Mouse (Mus musculus) liver, embryonic 13.5 days (tissue): Measurements from ENCODE around the gene Zfyve27. TPM values are rescaled to one million over a fixed set of nuclear protein-coding genes. Genes with fewer than 3 reads are reported as not detected.

Experiments used
- polyA plus RNA-seq: library from polyadenylated mRNA; unstranded; fragments of >200 nt; fragmentation: Nextera tagmentation; extraction: Ambion mirVana; gene quantifications from 2 replicates; pipeline ENCODE4 v1.2.1, GENCODE M21; 2015

The Zfyve27 gene
- polyA plus RNA-seq, 1 experiment from 2014 or later = 8.2 TPM

Other genes with a start within 250 kb of the Zfyve27 start
- 61.6 and 67.2 TPM in 2 replicates for gene Exosc1, start 230.5 kb upstream of the Zfyve27 start, polyA plus RNA-seq
- gene Zdhhc16, start 230.5 kb upstream of the Zfyve27 start, polyA plus RNA-seq = 43.1 and 44.1 TPM in 2 replicates
- 10.4 and 13.5 TPM in 2 replicates for gene Mms19, start 182.8 kb upstream of the Zfyve27 start, polyA plus RNA-seq
- gene Ubtd1, start 182.2 kb upstream of the Zfyve27 start, polyA plus RNA-seq = 3.3 and 3.9 TPM in 2 replicates
- 0.15 and 0.16 TPM in 2 replicates for gene Ankrd2, start 128.0 kb upstream of the Zfyve27 start, polyA plus RNA-seq
- gene Hoga1, start 118.3 kb upstream of the Zfyve27 start, polyA plus RNA-seq = 21.6 and 21.9 TPM in 2 replicates
- gene 4933411K16Rik, start 111.7 kb upstream of the Zfyve27 start, polyA plus RNA-seq = 0.15 TPM in 1 of 2 replicates, not detected in the other
- 2.6 and 2.8 TPM in 2 replicates for gene Morn4, start 77.6 kb upstream of the Zfyve27 start, polyA plus RNA-seq
- gene Pi4k2a, start 73.5 kb upstream of the Zfyve27 start, polyA plus RNA-seq = 9.7 and 9.9 TPM in 2 replicates
- gene Avpi1, start 34.9 kb upstream of the Zfyve27 start, polyA plus RNA-seq = 15.6 and 15.8 TPM in 2 replicates
- gene Marveld1, start 16.6 kb upstream of the Zfyve27 start, polyA plus RNA-seq = 1.6 TPM in 2 replicates
- gene Sfrp5, start 38.3 kb downstream of the Zfyve27 start, polyA plus RNA-seq = 0.21 and 0.98 TPM in 2 replicates
- 0.06 TPM in 1 of 2 replicates, not detected in the other for gene Golga7b, start 83.6 kb downstream of the Zfyve27 start, polyA plus RNA-seq